Mouse (Mus musculus): ENCODE measurements around the gene Cox7a2.

- no peak for TF ChIP-seq CTCF (IDR thresholded peaks at IDR 0.05; ENCODE audit: extremely low read depth, insufficient read length, insufficient replicate concordance, low read depth, low read length)
- no peak for TF ChIP-seq POLR2A (IDR thresholded peaks at IDR 0.05; ENCODE audit: low read depth, low read length)
Observed at GRCm38 (mm10) chr9:79730301-79730700, 29.4 kb downstream of the Cox7a2 start.
